Mouse (Mus musculus) ES-E14 (cell line): ENCODE results near the gene Iffo2. TPM values are rescaled to one million over a fixed set of nuclear protein-coding genes. Genes with fewer than 3 reads are reported as not detected.
A peak's percentile ranks its signal among the peaks of the same experiment; 100 is the strongest.

Experiments
- DNase-seq: peaks from one replicate; pipeline ENCODE4 v3.0.0-alpha.2; 2013; ENCODE audit warnings: low read depth, low spot score
- H3K27ac ChIP-seq: 2 replicates; pipeline ENCODE4 v1.5.1; 2012; ENCODE audit warnings: low read depth, mild to moderate bottlenecking, low read length, moderate library complexity, mixed read lengths; ENCODE audit not compliant: poor library complexity, insufficient read depth, severe bottlenecking
- H3K36me3 ChIP-seq: 2 replicates; pipeline ENCODE4 v1.6.1; 2012; ENCODE audit warnings: mild to moderate bottlenecking, low read length, moderate library complexity, mixed read lengths; ENCODE audit not compliant: control insufficient read depth, poor library complexity, insufficient read depth, severe bottlenecking
- H3K4me1 ChIP-seq, 2 experiments: fragments of 150-350 bp in 1 of 2; sonication (generic) in 1 of 2; 2 replicates each; pipeline ENCODE4 v1.6.1; 2012; ENCODE audit warnings: low read length in 2 of 2, mild to moderate bottlenecking in 1 of 2, mixed read lengths in 1 of 2; ENCODE audit not compliant: control insufficient read depth in 2 of 2, insufficient read depth in 2 of 2, poor library complexity in 1 of 2
- H3K4me3 ChIP-seq, 2 experiments: fragments of 150-350 bp in 1 of 2; sonication (generic) in 1 of 2; 2 replicates each; pipeline ENCODE4 v1.5.1; 2012; ENCODE audit warnings: low read length in 2 of 2, low read depth in 1 of 2, mild to moderate bottlenecking in 1 of 2, mixed read lengths in 1 of 2; ENCODE audit not compliant: insufficient read depth in 1 of 2, poor library complexity in 1 of 2, severe bottlenecking in 1 of 2
- H3K9ac ChIP-seq: 2 replicates; pipeline ENCODE4 v1.6.1; 2012; ENCODE audit warnings: low read depth, mild to moderate bottlenecking, low read length, mixed read lengths; ENCODE audit not compliant: poor library complexity, insufficient read depth, severe bottlenecking
- H3K9me3 ChIP-seq: fragments of 150-350 bp; sonication (generic); 2 replicates; pipeline ENCODE4 v1.6.1; 2012; ENCODE audit warnings: low read depth, mild to moderate bottlenecking, low read length; ENCODE audit not compliant: control insufficient read depth, insufficient read depth
- CHD2 ChIP-seq: IDR thresholded peaks from 2 replicates; pipeline ENCODE4 v1.6.1; 2014; ENCODE audit warnings: mild to moderate bottlenecking, low read depth, low read length, inconsistent platforms
- HCFC1 ChIP-seq: IDR thresholded peaks from 2 replicates; pipeline ENCODE4 v1.6.1; 2012; ENCODE audit warnings: low read length, inconsistent platforms, borderline replicate concordance; ENCODE audit not compliant: insufficient read depth
- MAFK ChIP-seq: IDR thresholded peaks from 2 replicates; pipeline ENCODE4 v1.6.1; 2014; ENCODE audit warnings: mild to moderate bottlenecking, low read depth, low read length, inconsistent platforms; ENCODE audit not compliant: insufficient read depth
- ZC3H11A ChIP-seq: IDR thresholded peaks from 2 replicates; pipeline ENCODE4 v1.6.1; 2012; ENCODE audit warnings: low read depth, mild to moderate bottlenecking, inconsistent platforms, low read length, borderline replicate concordance
- ZNF384 ChIP-seq: IDR thresholded peaks from 2 replicates; pipeline ENCODE4 v1.6.1; 2012; ENCODE audit warnings: low read depth, low read length, inconsistent platforms
- in situ Hi-C, 2 experiments: fragments of 600-800 bp; cut with MboI; formaldehyde crosslinking; loops; one replicate each; pipeline ENCODE4 v1.15.1; 2025; ENCODE audit warnings: low sequenced_read_pairs in 2 of 2, inconsistent platforms in 1 of 2; ENCODE audit not compliant: unreplicated experiment in 2 of 2
- total RNA-seq: library from RNA; depleted of rRNA; stranded (reverse); fragments of 300-350 nt; gene quantifications from 2 replicates; pipeline ENCODE4 v1.2.3, GENCODE M21; 2012

Gene Iffo2
- total RNA-seq, 1 experiment, result 19.3 TPM

- no peak for DNase-seq
- H3K4me3 ChIP-seq, result no peak overlapping the region
- no peaks in the 10 kb centered on the region for H3K9me3 ChIP-seq
- no peak overlapping the region for H3K27ac ChIP-seq
- in situ Hi-C loops, result no loop called here
- H3K36me3 ChIP-seq, result no peaks in the 10 kb centered on the region
- no peaks in the 10 kb centered on the region for H3K4me1 ChIP-seq
- TF ChIP-seq ZC3H11A (no peak), ZNF384 (no peak), MAFK (no peak), CHD2 (no peak), HCFC1 (no peak)
- H3K9ac ChIP-seq, result no peak overlapping the region
Observed at GRCm38 (mm10) chr4:139503919-139504318, 26.4 kb upstream of the Iffo2 start.

- Histone ChIP-seq H3K9me3 (no peaks in the 10 kb centered on the region), H3K9ac (no peak overlapping the region), H3K4me3 (no peak overlapping the region), H3K36me3 (no peaks in the 10 kb centered on the region), H3K27ac (no peak overlapping the region), H3K4me1 (no peaks in the 10 kb centered on the region)
- DNase-seq, result no peak
- TF ChIP-seq ZC3H11A, result 0 out of 2 replicates have a peak, but pooled peaks have one; percentile 0
- TF ChIP-seq HCFC1, result no peak
- in situ Hi-C loops, result no loop called here
Observed at GRCm38 (mm10) chr4:139505716-139506115, 24.6 kb upstream of the Iffo2 start.

- Histone ChIP-seq H3K4me3 (no peak overlapping the region), H3K27ac (no peak overlapping the region), H3K9me3 (no peaks in the 10 kb centered on the region), H3K4me1 (no peaks in the 10 kb centered on the region), H3K9ac (no peak overlapping the region), H3K36me3 (no peaks in the 10 kb centered on the region)
- no peak for TF ChIP-seq ZC3H11A
- TF ChIP-seq MAFK, result no peak
- no peak for TF ChIP-seq HCFC1
- no peak for TF ChIP-seq CHD2
- no peak for TF ChIP-seq ZNF384
- no peak for DNase-seq
- in situ Hi-C loops, result no loop called here
Observed at GRCm38 (mm10) chr4:139506727-139507126, 23.6 kb upstream of the Iffo2 start.

GRCm38 (mm10) chr4:139509069-139509468, 21.3 kb upstream of the Iffo2 start:
- Histone ChIP-seq H3K4me1 (no peaks in the 10 kb centered on the region), H3K4me3 (no peak overlapping the region), H3K27ac (no peak overlapping the region), H3K9ac (no peak overlapping the region), H3K9me3 (no peaks in the 10 kb centered on the region), H3K36me3 (no peaks in the 10 kb centered on the region)
- TF ChIP-seq ZC3H11A (no peak), HCFC1 (no peak), CHD2 (no peak), ZNF384 (no peak), MAFK (no peak)
- no peak for DNase-seq
- in situ Hi-C loops, result no loop called here

GRCm38 (mm10) chr4:139511557-139511956, 18.8 kb upstream of the Iffo2 start:
- Histone ChIP-seq H3K4me3 (no peak overlapping the region), H3K27ac (no peak overlapping the region), H3K36me3 (no peaks in the 10 kb centered on the region), H3K4me1 (no peaks in the 10 kb centered on the region), H3K9me3 (no peaks in the 10 kb centered on the region), H3K9ac (no peak overlapping the region)
- in situ Hi-C loops, result no loop called here
- no peak for DNase-seq
- TF ChIP-seq MAFK (no peak), ZC3H11A (no peak), CHD2 (no peak), ZNF384 (no peak), HCFC1 (no peak)
